Mouse (Mus musculus): Measurements from ENCODE around the gene Stx19.
A peak's percentile ranks its signal among the peaks of the same experiment; 100 is the strongest.

DNA sequence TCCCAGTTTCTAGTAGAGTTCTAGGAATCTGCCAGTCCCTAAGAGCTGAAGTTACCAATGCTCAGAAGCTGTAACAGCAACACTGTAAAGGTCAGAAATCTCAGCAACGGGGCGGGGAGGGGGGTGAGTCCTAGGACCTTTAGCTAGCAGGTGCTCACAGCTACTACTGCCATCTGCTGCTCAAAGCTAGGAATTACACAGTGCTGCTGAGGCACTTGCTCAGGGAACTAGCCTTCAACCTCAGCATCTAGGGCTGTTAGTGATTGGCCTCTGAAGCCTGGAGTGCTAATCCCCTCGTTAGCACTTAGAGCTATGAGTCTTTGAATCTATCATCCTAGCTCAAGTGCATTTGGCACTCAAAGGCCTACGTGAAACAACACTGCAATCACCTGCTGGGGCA lies 18.0 kb downstream of the Stx19 start:
- peak; percentile 81 for TF ChIP-seq CTCF (IDR thresholded peaks at IDR 0.05; ENCODE audit: low read depth, low read length)
- TF ChIP-seq POLR2A (IDR thresholded peaks at IDR 0.05; ENCODE audit: extremely low read depth, insufficient read depth, low read length), result no peak

Data from liver, adult 2 months (tissue).